Mouse (Mus musculus) heart, adult 2 months (tissue): Measurements from ENCODE around the gene Smarcal1.

Source experiments
- CTCF ChIP-seq: fragments of 200-600 bp; IDR thresholded peaks from 2 replicates; pipeline ENCODE4 v1.8.1; 2022; ENCODE audit warnings: antibody characterized with exemption, mild to moderate bottlenecking, moderate library complexity
- POLR2A ChIP-seq: fragments of 200-500 bp; IDR thresholded peaks from 2 replicates; pipeline ENCODE4 v1.6.1; 2011; ENCODE audit warnings: mild to moderate bottlenecking, low read depth, low read length, control low read depth; ENCODE audit not compliant: insufficient read depth

DNA sequence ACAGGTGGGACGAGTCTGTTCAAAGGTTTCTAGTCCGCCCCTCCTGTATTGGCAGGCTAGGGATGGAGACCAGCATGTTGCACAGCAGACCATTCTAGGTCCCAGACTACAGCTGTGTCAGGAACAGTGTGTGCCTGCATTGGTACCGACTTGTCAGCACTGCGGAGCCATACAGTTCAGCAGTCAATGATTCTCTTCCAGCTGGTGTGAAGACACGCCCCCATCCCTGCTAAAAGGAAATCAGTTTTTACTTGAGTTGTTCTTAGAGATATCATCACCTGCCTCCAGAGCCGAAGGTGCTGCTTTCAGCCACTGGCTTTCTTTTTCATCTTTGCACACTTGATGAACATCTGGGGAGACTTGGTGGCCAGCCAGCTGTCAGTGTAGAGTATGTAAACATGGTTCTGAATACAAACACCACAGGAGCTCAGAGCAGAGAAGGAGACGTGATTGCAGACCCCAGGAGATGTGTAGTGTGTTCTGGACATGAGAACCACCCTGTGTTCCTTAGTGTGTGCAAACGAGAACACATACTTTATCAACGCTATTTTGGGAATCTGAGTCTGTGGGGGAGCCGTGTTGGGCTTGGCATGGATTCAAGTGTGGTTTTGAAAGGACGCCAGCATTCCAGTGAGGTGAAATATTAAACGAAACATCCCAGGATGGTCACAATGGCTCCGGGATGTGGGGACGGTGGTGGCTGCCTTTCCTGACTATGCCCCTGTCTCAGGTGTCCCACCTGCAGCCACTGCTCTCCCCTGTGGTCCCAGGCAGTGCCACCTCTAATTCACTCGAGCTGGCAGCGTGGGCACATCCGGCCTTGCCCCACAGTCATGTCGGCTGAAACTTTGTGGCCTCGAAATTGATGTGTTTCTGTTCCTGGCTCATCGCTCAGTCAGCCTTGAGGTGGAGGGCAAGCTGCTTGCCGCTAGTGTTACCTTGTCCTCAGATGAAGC lies 16.4 kb downstream of the Smarcal1 start:
- TF ChIP-seq CTCF (no peak), POLR2A (no peak)
